Mouse (Mus musculus): ENCODE data around the gene Mrpl23.
A peak's percentile ranks its signal among the peaks of the same experiment; 100 is the strongest.

Gene Mrpl23

GRCm38 (mm10) chr7:142552591-142553416 is 20.3 kb downstream of the Mrpl23 start:
- no peak for DNase-seq (ENCODE audit: low spot score)

GRCm38 (mm10) chr7:142553417-142554335 is 21.2 kb downstream of the Mrpl23 start:
- peak; percentile 73 for DNase-seq (ENCODE audit: low spot score)

- no peak for DNase-seq (ENCODE audit: low spot score)
Measured at GRCm38 (mm10) chr7:142554625-142555024, 22.1 kb downstream of the Mrpl23 start.

- DNase-seq (ENCODE audit: low spot score), result no peak
Measured at GRCm38 (mm10) chr7:142555366-142556088, 23.0 kb downstream of the Mrpl23 start.

- no peak for DNase-seq (ENCODE audit: low spot score)
Measured at GRCm38 (mm10) chr7:142556089-142556476, 23.6 kb downstream of the Mrpl23 start.

- DNase-seq (ENCODE audit: low spot score), result no peak
Measured at GRCm38 (mm10) chr7:142557696-142558095, 25.2 kb downstream of the Mrpl23 start.

GRCm38 (mm10) chr7:142558511-142559146 is 26.1 kb downstream of the Mrpl23 start:
- DNase-seq (ENCODE audit: low spot score), result no peak

- no peak for DNase-seq (ENCODE audit: low spot score)
Measured at GRCm38 (mm10) chr7:142559651-142560175, 27.2 kb downstream of the Mrpl23 start.

- DNase-seq (ENCODE audit: low spot score), result no peak
Measured at GRCm38 (mm10) chr7:142560942-142561855, 28.7 kb downstream of the Mrpl23 start.

- no peak for DNase-seq (ENCODE audit: low spot score)
Measured at GRCm38 (mm10) chr7:142561856-142562404, 29.4 kb downstream of the Mrpl23 start.

- DNase-seq (ENCODE audit: low spot score), result peak; percentile 82
Measured at GRCm38 (mm10) chr7:142563168-142563567, 30.7 kb downstream of the Mrpl23 start.

- no peak for DNase-seq (ENCODE audit: low spot score)
Measured at GRCm38 (mm10) chr7:142564955-142565643, 32.6 kb downstream of the Mrpl23 start.

GRCm38 (mm10) chr7:142566512-142566911 is 34.0 kb downstream of the Mrpl23 start:
- no peak for DNase-seq (ENCODE audit: low spot score)

GRCm38 (mm10) chr7:142568985-142569384 is 36.5 kb downstream of the Mrpl23 start:
- DNase-seq (ENCODE audit: low spot score), result no peak

- no peak for DNase-seq (ENCODE audit: low spot score)
Measured at GRCm38 (mm10) chr7:142570565-142570964, 38.1 kb downstream of the Mrpl23 start.

GRCm38 (mm10) chr7:142571458-142572220 is 39.2 kb downstream of the Mrpl23 start:
- no peak for DNase-seq (ENCODE audit: low spot score)

- DNase-seq (ENCODE audit: low spot score), result no peak
Measured at GRCm38 (mm10) chr7:142572343-142572742, 39.9 kb downstream of the Mrpl23 start.

GRCm38 (mm10) chr7:142572992-142573391 is 40.5 kb downstream of the Mrpl23 start:
- DNase-seq (ENCODE audit: low spot score), result no peak
